Mouse (Mus musculus): ENCODE measurements around the gene Gpr85.

DNA sequence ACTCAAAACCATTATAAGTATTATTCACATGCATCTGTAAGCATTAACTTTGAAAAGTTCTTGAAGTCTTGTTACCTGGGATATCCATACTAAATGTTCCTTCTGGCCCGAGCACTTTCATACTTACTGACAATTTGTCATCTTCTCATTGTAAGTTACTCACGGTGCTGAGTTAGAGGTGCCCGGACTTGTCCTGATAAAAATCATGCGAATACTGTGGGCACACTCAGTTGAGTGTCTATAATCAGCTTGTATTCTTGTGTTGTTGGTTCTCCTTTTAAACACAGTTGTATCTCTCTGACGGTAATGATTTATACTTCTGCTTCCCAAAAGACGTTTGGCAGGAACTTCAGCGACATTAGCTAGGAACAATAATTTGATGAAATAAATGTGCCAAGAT, 32.3 kb upstream of the Gpr85 start:
- no peak for TF ChIP-seq CTCF (IDR thresholded peaks at IDR 0.05)
- no peak for TF ChIP-seq POLR2A (IDR thresholded peaks at IDR 0.05; ENCODE audit: insufficient read depth, low read depth, low read length)
- no peak for TF ChIP-seq EP300 (IDR thresholded peaks at IDR 0.05; ENCODE audit: insufficient read depth, low read depth, low read length)

Measured in heart, adult 2 months (tissue).